Mouse (Mus musculus): ENCODE measurements around the gene Gm2663.
"Not testable (repeated sequence)": the region's sequence is repeated elsewhere in the genome, so short reads cannot be mapped to it uniquely, and the experiment has no call there.

Gene Gm2663

DNA sequence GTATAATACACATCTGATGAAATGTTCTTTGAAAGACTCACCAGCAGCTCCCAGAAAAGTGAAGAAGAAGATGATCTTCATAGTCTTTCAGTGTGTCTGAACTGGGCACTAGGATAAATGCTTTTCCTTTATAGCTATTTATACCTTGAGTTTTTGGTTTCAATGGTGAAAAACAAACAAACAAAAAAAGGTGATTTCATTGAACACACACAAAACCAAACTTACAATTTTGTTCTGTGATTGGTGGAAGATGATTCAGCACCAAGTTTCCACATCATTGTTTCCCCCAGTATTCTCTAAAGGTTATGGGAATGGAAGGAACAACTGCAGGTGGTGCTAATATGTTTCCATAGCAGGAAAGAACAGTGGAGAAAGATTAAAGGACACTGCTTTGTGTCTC, at the start of gene Gm2663:
TSS of gene Gm2663 (minus strand) at position 101 of the 400 bp plus-strand sequence.
- DNase-seq (ENCODE audit: low read depth, low spot score): not testable (repeated sequence)

DNA sequence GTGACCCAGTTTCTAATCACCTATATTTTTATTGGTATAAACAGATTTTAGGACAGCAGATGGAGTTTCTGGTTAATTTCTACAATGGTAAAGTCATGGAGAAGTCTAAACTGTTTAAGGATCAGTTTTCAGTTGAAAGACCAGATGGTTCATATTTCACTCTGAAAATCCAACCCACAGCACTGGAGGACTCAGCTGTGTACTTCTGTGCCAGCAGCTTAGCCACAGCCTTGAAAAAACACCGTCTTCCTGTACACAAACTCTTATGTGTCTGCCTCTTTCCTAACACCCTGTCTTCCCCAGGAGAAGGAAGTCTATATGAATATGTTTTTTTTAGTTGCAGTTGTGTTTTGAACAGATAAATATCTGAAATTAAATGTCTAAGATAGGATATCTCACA, 49.3 kb upstream of the Gm2663 start:
- DNase-seq (ENCODE audit: low read depth, low spot score): no peak

DNA sequence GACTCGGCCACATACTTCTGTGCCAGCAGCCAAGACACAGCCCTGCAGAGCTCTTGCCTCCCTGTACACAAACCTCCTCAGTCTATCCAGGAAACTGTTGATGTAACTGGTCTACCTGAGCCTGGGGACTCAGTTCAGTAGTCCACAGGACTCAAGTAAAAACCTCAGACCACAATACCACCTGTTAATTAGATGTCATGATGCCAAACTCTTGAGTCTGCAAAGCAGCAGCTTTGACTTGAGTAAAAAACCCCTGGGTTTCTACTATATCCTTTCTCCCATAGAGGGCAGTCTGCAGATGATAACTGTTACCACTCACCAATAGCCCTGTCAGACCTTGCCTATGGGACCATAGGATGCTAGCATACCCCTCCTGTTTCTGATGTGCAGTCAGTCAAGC, 48.7 kb upstream of the Gm2663 start:
- DNase-seq (ENCODE audit: low read depth, low spot score): no peak

- no peak for DNase-seq (ENCODE audit: low read depth, low spot score)
These were observed 47.9 kb upstream of the Gm2663 start for GRCm38 (mm10) chr6:41047202-41047601.

DNA sequence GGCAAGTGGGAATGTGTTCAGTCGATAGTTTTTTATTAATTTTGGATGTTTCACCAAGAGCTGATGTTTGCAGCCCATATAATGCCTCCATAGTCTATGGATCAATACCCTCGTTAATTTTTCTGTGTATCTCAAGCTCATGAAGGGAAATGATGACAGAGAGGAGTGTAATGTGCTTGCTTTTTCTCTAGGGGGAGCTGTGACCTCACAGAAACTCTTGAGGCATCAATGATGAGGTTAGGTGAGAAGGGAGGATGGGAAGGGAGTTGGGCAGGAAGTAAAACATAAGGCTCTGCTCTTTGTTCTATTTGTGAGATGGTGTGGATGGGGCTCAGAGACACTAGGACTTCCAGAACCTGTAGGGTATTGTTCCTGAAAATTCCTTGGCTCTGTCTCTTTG, 47.3 kb upstream of the Gm2663 start:
- DNase-seq (ENCODE audit: low read depth, low spot score): no peak

DNA sequence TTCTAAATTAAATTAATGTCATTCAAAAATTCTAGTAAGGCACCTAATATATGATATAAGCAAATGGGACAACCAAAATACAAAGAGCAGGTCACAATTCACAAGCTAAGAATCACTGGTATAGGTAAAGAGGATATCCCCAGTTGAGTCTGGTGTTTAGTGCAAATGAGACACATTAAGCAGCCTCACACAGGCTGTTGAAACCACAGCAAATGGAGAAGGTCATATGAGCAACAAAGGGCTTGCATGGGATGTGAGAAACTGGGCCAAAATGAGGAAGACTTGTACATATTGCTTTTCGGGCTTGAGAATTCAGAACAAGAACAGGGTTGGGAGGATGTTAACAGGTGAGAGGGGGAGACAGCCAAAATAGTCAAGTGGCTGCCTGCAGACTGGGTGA, 45.5 kb upstream of the Gm2663 start:
- no peak for DNase-seq (ENCODE audit: low read depth, low spot score)

DNA sequence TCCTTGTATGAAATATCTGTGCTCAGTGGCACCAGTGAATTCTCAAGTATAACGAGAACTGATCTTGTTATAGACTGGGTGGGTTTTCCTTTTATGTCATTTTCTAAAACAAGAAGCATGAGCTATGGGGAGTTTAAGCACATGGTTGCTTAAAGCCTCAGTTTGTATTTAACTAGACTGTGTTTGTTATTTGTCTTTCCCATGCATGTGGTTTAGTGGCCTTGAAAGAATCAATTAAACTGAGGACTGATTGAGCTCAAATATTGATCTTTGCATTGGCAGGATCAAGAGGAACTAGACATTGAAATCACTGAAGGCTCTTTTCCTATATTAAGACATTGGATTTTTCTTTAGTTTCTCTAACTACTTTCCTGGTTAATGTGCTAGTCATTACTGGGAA, 45.0 kb upstream of the Gm2663 start:
- no peak for DNase-seq (ENCODE audit: low read depth, low spot score)

- no peak for DNase-seq (ENCODE audit: low read depth, low spot score)
These were observed 36.1 kb upstream of the Gm2663 start, which contains the start of gene 2210010C04Rik for GRCm38 (mm10) chr6:41035409-41035808. Gene 2210010C04Rik, minus strand, starts transcription at chr6:41035509.

DNA sequence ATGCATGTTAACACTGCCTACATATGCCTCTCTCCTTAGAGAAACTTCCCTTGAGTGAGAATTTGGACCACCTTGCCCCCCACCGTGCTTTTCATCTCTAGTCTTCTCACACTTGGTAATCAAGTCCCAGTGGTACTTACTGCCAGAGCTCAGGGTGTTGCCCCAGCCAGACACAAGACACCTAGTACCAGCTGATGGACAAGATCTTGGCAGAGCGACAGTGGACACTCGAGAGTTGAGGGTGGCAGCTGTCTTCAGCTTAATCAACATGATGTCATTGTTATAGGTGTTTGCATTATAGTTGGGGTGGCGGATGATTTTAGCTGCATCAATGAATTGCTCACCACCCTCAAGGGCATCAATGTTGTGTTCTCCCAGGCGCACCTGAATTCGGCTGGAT, 33.5 kb upstream of the Gm2663 start:
- no peak for DNase-seq (ENCODE audit: low read depth, low spot score)

DNA sequence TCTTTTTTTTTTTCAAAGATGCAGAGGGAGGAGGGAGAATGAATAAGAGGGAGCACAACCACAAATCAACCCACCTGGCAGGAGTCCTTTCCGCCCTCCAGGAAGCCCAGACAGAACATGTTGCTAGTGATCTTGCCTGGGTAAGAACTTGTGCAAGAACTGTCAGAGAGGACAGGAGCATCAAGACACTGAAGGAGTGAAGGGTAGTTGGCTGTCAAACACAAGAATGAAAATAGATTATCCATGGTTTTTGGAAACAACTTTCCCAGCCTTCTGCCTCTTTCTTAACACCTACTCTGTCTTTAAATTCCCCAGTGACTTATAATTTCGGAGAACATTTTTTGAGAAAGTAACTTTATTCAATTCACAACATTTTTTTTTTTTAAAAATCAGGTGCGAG, 33.0 kb upstream of the Gm2663 start:
- DNase-seq (ENCODE audit: low read depth, low spot score): no peak

- no peak for DNase-seq (ENCODE audit: low read depth, low spot score)
These were observed 31.5 kb upstream of the Gm2663 start for GRCm38 (mm10) chr6:41030821-41031220.

DNA sequence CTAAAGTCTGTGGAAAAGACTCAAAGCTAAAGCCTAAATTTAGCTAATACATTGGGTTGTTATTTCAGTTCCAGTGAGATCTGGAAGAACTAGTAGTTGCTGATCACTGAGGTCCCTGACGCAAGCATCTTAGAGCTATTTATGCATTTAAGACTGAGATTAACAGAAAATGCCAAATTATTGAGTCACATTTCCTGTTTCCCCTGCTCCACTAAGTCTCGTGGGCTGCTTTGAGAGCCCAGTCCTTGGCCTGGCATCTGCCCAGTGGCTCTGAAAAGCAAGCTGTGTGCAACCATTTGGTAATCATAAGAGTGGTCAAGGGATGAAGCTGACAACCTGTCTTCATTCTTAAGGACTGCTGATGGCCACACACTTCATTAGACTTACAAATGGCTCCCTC, 27.8 kb upstream of the Gm2663 start:
- no peak for DNase-seq (ENCODE audit: low read depth, low spot score)

GRCm38 (mm10) chr6:41025873-41026650, 26.8 kb upstream of the Gm2663 start:
- DNase-seq (ENCODE audit: low read depth, low spot score): no peak

- no peak for DNase-seq (ENCODE audit: low read depth, low spot score)
These were observed 19.9 kb upstream of the Gm2663 start for GRCm38 (mm10) chr6:41019140-41019539.

GRCm38 (mm10) chr6:41018629-41019028, 19.4 kb upstream of the Gm2663 start:
- no peak for DNase-seq (ENCODE audit: low read depth, low spot score)

- DNase-seq (ENCODE audit: low read depth, low spot score): no peak
These were observed 15.8 kb upstream of the Gm2663 start for GRCm38 (mm10) chr6:41015065-41015464.

DNA sequence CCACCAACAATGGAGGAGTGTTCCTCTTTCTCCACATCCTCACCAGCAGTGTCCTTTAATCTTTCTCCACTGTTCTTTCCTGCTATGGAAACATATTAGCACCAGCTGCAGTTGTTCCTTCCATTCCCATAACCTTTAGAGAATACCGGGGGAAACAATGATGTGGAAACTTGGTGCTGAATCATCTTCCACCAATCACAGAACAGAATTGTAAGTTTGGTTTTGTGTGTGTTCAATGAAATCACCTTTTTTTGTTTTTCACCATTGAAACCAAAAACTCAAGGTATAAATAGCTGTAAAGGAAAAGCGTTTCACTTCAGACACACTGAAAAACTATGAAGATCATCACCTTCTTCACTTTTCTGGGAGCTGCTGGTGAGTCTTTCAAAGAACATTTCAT, 34.8 kb downstream of the Gm2663 start, which contains the start of gene 1810009J06Rik:
TSS of gene 1810009J06Rik (plus strand) at position 301 of the 400 bp plus-strand sequence.
- DNase-seq (ENCODE audit: low read depth, low spot score): not testable (repeated sequence)

DNA sequence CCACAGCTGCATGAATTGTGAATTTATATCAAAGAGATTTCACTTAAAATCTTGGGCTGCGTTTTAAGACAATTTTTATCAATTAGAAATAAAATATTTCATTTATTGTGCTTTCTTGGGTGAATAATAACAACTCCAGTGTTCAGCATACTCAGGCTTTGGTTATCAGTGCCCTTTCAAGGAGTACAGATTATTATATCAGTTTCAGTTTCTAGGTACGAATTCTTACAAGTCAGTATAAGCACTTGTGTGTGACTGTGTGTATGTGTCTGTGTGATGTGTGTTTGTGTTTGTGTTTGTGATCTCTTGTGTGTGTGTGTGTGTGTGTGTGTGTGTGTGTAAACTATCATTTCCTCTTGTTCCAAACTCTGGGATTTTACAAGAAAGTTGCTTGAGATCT, 45.6 kb downstream of the Gm2663 start:
- DNase-seq (ENCODE audit: low read depth, low spot score): no peak

DNA sequence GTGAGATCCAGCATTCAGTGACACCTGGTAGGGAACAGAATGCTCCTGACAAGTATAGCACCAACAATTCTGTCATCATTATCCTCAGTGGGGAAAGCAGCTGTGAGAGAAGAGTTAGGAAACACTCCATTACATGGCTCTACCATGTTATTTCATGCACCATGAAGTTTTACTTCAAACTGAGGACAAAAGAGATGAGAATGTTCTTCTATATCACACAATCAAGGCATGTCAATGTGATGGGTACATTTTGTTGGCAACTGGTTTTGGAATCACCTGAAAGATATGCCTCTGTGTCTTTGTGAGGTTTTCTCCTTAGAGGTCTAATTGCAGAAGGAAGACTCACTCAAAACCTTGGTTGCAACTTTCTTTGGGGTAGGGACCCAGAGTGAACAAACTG, 47.5 kb downstream of the Gm2663 start, which contains the start of gene Gm4744:
TSS of gene Gm4744 (minus strand) at position 101 of the 400 bp plus-strand sequence.
- DNase-seq (ENCODE audit: low read depth, low spot score): no peak

Measured in brain, embryonic 18.5 days (tissue).